Mouse (Mus musculus): ENCODE measurements around the gene Hmgcs2.

Hmgcs2 gene

DNA sequence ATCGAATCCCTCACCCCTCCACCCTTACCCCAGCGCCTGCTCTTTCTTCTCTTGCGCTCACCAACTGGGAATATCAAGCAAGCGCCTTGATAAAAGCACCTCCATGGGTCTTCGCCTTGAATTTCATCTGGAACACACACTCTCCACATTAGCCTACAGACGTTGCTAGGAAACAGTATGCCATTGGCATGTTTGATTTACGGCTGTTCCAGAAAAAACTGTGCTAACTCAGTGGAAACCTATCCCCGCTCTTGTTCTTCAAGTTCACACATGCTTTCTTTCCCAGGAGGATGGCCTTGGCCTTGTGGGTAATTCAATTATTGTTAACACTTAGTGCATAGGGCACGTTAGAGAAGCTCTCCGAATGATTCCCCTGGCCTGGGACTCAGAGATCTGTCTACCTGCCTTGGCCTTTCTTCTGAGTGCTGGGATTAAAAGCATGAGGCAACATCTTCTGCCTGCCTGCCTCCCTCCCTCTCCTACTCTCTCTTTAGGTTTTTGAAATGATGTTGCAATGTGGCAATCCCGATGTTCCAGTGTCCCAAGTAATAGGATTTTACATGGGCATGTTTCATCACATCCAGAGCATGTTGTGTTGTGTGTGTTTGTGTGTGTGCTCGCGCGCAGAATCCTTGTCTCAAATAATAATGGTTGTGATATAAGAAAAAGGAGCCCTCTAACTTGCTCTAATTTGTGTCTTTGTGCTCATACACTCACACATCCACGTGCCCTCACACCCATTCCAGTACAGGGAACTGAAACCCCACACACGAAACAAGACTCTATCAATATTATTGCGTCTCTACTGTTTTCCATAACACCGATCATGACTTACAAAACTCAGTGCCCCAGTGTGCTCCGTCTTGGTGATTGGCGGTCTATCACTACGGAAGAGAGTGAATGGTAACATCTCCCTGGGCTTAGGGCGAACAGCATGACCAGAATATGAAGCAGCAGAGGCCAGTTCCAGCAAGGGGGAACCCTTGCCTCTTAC, 56.7 kb downstream of the Hmgcs2 start:
- DNase-seq (ENCODE audit: inconsistent ontology term), result no peak

DNA sequence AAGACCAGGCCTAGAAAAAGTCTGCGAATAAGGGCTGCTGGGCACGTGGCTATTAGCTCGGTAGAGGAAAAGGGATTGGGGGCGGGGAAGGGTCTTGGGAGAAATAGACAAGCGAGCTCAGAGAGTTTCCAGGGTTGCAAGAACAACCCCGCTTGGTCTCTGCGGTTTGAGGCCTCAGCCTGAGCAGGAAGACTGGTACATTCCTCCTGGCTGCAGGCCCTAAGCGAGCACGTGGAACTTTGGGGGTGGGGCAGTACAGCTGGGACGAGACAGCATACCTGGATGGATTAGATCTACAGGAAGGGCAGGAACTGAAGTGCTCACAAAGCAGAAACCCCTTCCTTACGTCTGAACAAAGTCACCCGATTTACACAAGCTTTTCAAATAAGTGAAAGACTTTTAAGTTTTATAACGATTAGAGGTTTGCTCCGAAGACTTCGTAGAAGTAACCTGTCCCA, 58.4 kb downstream of the Hmgcs2 start:
- peak; percentile 58 for DNase-seq (ENCODE audit: inconsistent ontology term)

DNA sequence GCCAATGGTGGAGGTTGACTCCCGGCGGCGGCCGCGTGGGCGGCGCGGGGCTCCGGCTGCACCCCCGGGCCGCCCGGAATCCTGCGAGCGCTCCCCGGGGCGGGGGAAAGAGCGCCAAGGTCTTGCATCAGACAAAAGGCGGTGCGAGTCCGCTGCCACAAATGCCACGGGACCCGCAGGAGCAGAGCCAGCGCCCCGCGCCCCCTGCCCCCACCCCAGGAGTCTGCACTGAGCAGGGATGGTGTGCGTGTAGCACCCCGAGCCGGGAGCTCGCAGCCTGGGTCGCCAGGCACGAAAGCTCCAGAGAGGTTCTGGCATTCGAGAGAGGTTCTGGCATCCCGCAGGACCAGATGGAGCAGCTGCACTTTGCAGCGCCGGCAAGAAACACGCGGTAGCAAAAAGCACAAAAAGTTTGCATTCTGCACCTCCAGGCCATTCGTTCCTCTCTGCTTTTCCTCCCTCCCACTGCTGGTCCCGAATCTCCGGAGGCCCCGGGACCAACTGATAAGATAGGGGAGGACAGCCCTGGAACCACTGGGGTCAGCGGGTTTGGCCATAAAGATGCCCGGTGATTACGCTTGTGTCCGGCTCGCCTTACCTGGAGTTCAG, 59.0 kb downstream of the Hmgcs2 start:
- DNase-seq (ENCODE audit: inconsistent ontology term), result peak; percentile 73

DNA sequence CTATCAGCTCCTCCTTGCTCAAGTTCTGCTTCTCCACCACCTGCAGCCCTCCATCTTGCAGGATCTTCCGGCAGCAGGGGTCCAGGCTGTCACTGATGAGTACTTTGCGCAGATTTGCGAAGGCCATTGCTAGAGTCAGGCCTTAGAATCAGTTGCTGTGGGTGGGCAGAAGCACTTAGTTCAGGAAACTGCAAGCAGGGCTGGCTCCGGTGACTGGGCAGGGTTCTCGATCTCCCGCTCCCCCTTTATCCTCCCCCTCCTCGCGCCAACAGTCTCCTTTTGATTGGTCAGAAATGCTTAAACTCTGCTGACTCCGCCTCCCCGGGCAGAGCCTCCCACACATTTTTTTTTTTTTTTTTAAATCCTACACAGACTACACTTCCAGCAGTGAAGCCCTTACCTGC, 59.5 kb downstream of the Hmgcs2 start, which contains the start of gene Phgdh:
Gene Phgdh, minus strand, starts transcription at position 285 of the 404 bp plus-strand sequence.
- DNase-seq (ENCODE audit: inconsistent ontology term), result peak; percentile 86

DNA sequence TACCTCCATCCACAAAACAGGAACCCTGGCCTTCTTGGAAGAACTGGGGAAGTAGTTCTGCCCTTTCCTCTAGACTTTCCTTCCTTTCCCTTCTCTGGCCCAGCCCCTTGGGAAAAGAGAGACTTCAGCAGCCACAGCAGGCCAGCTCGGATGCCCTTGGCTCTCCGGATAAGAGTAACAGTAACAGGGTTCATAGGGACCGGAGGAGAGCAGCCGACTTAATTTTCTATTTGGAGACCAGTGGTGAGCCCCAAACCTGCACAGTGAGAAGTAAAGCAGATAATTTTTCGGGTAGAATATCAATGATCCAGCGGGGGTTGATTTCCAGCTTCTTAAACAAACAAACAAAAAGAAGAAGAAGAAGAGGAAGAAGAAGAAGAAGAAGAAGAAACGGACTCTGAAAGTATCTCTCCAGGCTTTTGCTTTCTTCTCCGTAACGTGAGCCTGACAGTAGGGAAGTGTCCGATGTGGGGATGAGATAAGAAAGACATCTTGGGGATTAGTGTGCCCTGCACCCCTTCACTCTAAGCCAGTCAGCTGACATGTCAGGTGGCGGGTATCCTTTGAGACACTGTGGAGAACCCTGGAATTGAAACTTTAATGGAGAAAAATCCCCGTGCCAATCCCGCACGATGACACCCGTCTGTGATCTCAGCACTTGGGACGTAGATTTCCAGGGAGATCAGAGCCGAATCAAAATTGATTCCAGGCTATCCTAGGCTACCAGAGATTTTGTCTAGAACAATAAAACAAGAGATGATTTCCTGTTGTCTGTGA, 60.8 kb downstream of the Hmgcs2 start:
- DNase-seq (ENCODE audit: inconsistent ontology term), result no peak

DNA sequence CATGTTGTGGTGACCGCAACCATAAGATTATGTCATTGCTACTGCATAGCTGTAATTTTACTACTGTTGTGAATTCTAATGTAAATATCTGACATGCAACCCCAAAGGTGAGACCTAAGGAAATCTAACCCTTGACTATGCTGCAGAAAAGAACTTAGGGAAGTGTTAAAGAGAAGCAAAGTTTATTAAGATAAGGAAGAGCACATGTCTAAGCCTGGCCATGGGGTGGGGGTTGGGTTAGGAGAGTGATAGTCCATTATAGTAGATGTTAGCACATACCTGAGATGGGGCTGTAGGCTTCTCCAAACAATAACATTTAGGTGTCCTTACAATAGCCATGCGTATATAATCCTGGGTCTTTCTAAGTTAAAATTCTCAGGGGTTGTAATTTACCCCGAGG, 63.0 kb downstream of the Hmgcs2 start:
- no peak for DNase-seq (ENCODE audit: inconsistent ontology term)

DNA sequence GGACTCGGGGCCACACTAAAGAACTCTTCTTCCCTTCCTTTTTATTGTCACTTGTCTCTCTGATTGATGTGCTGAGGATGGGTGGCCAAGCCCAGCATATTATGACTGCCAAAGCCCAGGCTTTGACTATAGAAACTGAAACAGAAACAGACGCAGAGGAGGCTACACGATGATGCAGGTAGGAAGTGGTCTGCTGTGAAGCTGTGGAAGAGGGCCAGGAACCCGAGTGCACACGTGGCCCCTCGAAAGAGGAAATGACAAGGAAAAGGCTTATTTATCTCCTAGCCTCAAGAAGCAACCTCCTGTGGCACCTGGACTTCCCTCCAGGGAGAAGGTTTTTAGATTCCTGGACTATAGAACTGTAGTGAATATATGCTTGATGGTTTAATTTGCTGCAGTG, 67.9 kb downstream of the Hmgcs2 start:
- DNase-seq (ENCODE audit: inconsistent ontology term), result no peak

DNA sequence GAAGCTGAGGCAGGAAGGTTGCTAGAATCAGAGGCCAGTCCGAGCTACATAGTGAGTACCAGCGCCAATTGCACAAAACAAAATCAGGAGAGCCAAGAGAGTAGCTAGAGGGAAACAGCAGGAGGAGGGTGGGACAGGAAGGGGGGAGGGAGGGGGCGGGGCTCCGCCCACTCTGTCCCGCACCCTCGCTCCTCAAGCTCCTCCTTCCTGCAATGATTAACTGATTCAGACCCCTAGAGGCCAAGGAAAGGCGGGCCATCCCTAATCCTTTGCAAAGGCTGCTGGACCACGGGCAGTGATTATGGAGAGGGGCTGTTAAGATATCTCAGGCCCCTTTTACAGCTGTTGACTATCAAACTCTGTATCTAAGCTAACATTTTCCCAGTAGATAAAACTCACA, 68.5 kb downstream of the Hmgcs2 start:
- no peak for DNase-seq (ENCODE audit: inconsistent ontology term)

DNA sequence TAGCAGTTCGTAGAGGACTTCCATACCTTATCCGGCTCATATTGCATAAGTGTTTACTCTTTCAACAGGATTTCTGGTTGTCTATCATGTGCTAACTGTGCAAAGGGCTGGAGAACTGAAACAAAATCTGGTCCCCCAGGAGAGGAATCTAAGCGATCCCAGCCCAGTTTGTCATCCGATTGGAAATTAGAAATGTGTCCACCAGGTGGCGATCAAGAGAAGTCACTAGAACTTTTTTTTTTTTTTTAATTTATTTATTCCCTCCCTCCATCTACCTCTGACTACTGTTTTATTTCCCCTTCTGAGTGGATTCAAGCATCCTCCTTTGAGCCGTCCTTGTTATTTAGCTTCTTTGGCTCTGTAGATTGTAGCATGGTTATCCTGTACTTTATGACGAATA, 73.7 kb downstream of the Hmgcs2 start:
- peak; percentile 59 for DNase-seq (ENCODE audit: inconsistent ontology term)

DNA sequence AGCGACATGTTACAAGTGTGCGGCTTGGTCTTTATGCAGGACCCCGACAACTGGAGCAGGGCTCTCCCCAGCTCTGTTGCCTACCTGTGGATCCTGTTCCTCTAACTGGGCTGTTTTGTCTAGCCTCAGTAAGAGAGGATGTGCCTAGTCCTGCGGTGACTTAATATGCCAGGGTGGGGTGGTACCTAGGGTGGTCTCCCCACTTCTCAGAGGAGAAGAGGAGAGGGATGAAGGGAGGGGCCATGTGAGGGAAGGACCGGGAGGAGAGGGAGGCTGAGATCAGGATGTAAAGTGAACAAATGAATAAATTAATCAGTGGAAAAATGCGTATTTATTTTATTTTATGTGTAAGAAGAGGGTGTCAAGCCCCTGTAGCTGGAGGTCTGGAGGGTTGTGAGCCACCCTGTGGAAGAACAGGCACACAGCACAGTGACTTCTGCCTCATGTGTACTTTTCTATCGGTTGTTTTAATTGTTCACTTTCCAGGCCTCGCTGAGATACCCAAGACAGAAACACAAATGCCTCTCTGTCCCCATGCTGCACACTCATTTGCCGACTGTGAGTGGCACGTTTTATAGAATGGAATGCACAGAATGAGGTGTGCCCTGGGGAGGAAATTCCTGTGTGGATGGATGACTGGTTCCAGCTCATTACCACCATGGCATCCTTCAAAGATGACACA, 75.2 kb downstream of the Hmgcs2 start:
- peak; percentile 99 for DNase-seq (ENCODE audit: inconsistent ontology term)

DNA sequence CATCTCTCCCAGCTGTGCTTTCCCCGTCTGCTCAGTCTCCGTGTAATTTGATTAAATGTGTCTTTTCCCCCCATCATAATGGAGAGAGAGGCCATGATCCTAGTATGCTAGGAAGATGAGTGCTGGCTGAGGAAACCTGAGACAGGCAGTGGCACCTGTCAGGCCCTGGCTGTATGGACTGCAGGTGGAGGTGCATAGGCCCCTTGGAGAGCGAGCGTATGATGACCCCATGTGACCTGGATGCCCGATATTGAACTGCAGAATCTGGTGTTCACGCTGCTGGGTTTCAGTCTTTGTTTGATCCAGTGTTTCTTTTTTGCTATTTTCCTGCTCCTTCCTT, 75.8 kb downstream of the Hmgcs2 start:
- DNase-seq (ENCODE audit: inconsistent ontology term), result no peak

DNA sequence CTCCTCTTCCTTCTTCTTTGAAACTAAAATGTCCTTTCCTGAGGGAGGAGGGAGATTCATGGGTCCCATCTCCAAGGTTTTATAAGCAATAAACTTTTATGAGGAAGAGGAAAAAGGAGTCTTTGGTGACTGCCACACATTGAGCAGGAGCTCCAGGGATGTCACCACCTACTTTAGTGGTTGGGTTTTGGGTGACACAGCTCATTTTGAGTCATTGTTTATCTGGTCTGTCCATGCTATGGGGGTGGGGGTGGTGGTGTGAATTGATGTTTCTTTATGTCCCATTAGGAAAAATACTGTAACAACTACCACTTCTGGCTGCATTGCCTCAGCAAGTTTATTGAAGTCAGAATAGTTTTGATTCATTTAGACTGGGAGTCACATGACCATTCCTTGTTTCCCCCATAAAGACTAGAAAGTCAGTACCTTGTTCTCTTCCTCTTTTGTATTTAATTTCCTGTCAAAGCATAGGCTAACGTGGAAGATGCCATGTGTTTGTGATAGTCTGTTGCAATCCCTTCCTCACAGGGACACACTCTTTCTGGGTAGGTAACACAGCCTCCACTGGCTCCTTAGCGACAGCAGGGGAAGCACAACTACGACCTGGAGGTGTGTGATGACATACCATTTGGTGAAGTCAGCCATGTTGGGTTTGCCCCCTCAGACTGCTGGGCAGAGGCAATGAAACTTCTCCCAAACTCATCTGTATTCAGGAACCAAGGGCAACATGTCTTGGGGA, 76.6 kb downstream of the Hmgcs2 start:
- DNase-seq (ENCODE audit: inconsistent ontology term), result no peak
